Mouse (Mus musculus) adrenal gland, postnatal 14 days (tissue): ENCODE results near the gene Crybb3. TPM values are rescaled to one million over a fixed set of nuclear protein-coding genes. Genes with fewer than 3 reads are reported as not detected.

ENCODE experiments used
- DNase-seq: peaks from one replicate; pipeline ENCODE4 v3.0.0; 2021; ENCODE audit warnings: mixed read lengths
- total RNA-seq: library from RNA; stranded (reverse); gene quantifications from 2 replicates; pipeline ENCODE4 v1.2.3, GENCODE M21; 2021

Gene Crybb3
- total RNA-seq, 1 experiment from 2014 or later = 1.4 TPM

DNA sequence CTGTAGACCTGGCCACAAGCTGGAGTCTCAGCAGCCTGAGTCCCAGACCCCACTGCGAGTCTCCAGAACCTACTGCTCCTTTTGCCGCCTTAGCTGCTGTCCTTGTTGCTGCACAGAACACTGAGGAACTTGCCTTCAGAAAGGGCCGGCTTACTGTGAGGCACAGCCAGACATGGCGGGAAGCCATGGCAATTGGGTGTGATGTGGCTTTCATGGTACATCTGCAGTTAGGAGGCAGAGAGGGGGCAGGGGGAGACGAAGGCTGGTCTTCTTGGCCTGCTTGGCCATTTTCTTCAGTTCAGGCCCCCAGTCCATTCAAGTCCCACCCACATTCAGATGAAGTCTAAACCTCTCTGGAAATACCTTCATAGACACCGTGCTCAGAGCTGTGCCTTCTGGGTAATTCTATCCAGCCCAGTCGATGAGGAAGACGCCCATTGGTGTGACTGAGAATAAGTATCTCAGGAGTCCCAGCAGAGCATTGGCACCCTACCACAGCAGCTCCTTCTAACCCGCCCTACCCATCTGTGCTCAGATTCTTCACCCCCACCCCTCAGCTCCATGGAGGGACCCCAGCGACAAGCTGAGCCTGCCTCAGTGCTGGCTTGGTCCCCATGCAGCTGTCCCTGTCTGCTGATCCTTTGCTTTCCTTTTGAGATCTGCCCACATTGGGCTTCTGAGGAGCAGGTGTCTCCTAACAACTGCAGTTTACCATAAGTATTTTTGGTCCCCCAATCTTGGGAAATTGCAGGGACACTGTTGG is 35.7 kb downstream of the Crybb3 start:
- no peak for DNase-seq

DNA sequence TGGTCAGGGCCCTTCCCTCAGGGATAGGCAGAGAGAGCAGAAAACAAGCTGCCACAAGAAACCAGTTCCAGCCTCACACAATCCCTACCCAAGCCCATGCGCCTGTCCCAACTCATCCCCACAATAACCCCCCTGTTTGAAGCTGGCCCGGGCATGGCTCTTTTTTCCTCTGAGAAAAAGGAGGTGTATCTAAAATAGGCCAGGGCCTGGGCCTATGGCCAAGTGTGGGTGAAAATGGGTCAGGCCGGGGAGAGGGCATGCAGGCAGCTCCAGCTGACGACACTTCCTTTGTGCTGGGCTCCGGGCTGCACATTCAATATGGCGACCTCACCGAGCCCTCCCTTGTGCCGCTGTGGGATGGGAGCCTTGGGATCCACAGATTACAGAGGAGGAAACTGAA is 37.9 kb downstream of the Crybb3 start:
- DNase-seq = peak; percentile 75

DNA sequence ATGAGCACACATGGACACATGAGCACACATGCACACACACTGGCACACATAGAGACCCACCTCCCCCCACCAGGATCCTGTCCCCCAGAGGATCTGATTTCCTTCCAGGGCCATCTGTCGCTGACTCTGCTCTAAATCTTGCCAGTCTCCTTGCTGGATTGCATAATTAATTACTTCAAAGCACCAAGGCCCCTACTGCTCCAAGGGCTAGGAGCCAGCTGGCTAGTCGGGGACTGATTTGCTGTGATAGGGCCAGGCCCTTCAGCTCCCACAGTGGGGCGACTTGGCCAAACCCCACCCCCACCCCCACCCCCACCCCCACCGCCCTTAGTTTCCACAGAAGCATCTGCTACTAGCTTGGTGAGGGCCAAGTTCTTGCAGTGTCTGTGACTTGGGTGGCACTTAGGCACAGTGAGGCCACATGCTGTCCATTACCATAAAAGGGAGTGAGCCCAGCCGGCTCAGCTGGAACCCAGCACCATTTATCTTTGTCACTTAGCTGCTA is 39.8 kb downstream of the Crybb3 start:
- peak; percentile 84 for DNase-seq

- DNase-seq = peak; percentile 27
Measured at GRCm38 (mm10) chr5:113040776-113041175, 40.6 kb downstream of the Crybb3 start.

GRCm38 (mm10) chr5:113038601-113039000 is 42.8 kb downstream of the Crybb3 start:
- no peak for DNase-seq

GRCm38 (mm10) chr5:113035094-113036047 is 46.0 kb downstream of the Crybb3 start:
- no peak for DNase-seq

GRCm38 (mm10) chr5:113031201-113031754 is 50.1 kb downstream of the Crybb3 start:
- no peak for DNase-seq

- no peak for DNase-seq
Measured at GRCm38 (mm10) chr5:113030082-113030481, 51.3 kb downstream of the Crybb3 start.

DNA sequence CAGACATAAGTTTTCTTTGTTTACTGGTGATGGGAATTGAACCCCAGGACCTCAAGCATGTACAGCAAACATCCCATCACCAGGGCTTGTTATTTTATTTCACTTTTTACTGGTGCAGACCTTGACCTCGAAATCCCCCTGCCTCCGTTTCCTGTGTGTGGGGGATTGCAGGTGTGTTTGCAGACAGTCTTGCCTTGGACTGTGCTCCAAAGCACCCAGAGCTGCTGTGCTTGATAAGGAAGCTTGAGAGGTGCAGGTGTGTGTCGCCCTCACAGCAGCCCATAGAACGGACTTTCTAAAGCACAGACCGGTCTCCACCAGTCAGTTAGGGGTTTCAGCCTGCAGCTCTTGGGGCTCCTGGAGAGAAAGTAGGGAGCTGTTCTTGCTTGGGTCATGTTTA is 54.7 kb downstream of the Crybb3 start:
- DNase-seq = no peak

Other genes starting within 250 kb of the Crybb3 start
- gene Myo18b, start 185.2 kb downstream of the Crybb3 start, total RNA-seq = 0.07 and 0.23 TPM in 2 replicates
- 36.7 and 37.5 TPM in 2 replicates for gene Grk3, start 65.8 kb downstream of the Crybb3 start, total RNA-seq
- gene Crybb2, start 11.5 kb downstream of the Crybb3 start, total RNA-seq = not detected in 2 replicates
- gene 2900026A02Rik, start 139.7 kb upstream of the Crybb3 start, total RNA-seq = 18.2 and 20.7 TPM in 2 replicates
- not detected in 2 replicates for gene Tmem211, start 145.3 kb upstream of the Crybb3 start, total RNA-seq
- 8.8 and 10.4 TPM in 2 replicates for gene Sgsm1, start 229.2 kb upstream of the Crybb3 start, total RNA-seq